Mouse (Mus musculus) v-Abl transformed pro-B cells (cell line): Measurements from ENCODE around the gene Csgalnact2.

ENCODE experiments used
- in situ Hi-C, 2 experiments: fragments of 400-800 bp; cut with MboI; formaldehyde crosslinking; loops; one replicate each; pipeline ENCODE4 v1.15.1; 2025; ENCODE audit not compliant: unreplicated experiment in 2 of 2

Gene Csgalnact2

DNA sequence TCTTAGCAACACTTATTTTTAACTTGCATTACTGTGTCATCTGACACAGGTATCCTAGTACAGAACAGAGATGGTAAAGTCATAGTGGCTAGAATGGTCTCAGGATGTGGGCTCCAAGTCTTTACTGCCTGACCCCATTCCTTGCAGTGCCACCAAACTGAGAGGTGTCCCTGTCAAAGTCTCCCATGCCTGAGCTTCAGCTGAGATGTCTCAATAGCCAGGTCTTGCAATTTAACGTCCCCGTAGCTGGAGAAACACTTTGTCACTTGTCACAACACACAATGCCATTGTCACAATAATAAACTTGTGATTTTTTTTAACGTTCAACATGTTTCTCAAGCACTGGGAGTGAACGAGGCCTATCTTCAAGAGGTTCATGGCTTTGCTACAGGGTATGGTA lies 11.2 kb upstream of the Csgalnact2 start:
- in situ Hi-C loops = no loop called here

DNA sequence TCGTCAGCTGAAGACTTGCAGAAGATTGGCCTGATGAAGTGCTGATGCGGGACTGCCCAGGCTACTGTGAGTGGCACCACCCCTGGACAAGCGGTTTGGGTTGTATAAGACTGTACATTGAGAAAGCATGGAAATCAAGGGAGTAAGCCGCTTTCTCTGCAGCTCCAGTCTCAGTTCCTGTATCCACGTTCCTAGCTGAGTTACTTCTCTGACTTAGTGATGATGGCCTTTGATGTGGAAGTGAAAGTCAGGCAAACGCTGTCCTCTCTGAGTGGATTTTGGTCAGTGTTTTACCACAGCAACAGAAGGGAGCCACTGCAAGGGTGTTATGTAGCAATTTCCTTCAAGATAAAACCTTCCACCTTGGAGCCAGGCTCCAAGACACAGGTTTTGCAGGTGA lies 2.0 kb upstream of the Csgalnact2 start:
- in situ Hi-C loops = loop anchor here in 1 of 2 experiments (5.0 kb wide), 1 partner anchor 36 kb away; no protein-coding TSS in a partner anchor

DNA sequence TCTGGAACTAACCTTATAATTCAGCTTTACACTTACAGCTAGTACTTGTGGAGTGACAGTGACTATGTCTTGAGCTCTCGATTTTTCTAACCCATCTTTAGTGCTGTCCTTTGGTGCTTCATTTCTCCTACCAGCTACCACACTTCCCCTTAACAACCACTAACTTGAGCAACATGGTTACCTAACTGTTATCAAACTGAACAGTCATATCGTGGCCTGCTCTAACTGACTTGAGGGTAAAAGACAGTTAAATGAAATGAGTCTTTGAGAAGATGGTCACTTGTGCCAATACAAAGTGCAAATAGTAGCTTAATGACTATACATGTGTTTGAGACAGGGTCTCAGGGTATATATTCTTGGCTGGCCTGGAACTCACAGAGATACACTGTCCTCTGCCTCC lies 1.8 kb downstream of the Csgalnact2 start:
- in situ Hi-C loops = no loop called here

- in situ Hi-C loops = no loop called here
Measured at GRCm38 (mm10) chr6:118134461-118134860, 4.5 kb downstream of the Csgalnact2 start.

- in situ Hi-C loops = no loop called here
Measured at GRCm38 (mm10) chr6:118130022-118130421, 8.9 kb downstream of the Csgalnact2 start.

DNA sequence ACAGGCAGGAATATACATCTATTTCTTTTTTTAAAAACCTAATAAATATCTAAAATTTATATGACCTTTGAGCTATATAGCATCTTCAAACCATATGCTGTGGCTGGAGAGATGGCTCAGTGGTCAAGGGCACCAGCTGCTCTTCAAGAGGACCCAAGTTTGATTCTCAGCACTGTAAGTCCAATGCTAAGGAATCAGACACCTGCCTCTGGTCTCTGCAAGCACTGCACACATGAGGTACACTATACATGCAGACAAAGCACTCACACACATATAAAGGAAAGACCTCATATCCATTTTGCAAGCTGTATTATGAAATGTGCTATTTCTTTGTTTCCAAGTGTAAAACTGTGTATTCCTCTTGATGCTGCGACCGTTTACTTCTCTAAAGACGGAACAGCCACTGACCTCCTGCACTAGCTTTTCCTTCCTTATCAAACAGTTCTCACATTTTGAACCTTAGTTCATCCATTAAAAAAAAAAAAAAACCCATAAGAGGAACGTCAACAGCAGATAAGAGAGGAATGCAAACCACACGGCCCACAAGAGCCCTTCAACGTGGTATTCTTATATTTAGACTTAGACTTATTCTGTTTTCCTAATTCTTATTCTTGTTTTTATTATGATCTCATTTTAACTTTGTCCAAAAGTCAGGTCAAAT lies 11.0 kb downstream of the Csgalnact2 start:
- in situ Hi-C loops = no loop called here

DNA sequence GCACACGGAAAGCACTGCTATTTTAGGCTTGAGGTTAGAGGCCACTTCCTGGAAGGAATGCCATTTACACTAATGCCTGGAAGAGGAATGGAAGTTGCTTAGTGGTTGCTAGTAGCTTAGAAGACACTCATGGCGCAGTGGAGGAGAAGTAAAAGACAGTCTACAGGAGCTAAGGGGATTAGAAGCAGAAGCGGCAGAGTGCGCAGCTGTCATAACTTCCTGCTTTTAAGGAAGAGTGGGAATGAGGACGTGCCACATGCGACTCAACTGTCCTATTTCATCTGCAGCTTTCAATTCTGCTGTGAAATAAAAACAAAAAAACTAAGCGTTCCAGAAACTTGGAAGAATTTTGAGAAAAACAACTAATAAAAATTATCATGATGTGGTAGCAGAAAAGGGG lies 11.7 kb downstream of the Csgalnact2 start:
- in situ Hi-C loops = no loop called here

DNA sequence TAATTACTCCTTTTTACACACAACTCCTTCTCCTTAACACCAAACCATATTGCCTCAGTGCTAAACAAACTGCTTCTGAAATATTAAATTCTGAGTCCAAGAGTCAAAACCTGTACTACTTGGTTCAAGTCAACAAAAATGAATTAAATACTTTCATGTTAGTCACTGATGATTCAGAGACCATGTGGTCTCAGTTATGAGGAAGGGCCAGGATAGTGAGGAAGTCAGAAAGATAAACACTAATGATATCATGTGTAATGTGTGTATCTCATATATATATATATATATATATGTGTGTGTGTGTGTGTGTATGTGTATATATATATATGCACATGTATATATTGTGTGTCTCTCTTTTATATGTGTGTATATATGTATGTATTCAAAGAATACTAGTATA lies 12.4 kb downstream of the Csgalnact2 start:
- in situ Hi-C loops = no loop called here

GRCm38 (mm10) chr6:118122767-118123166 lies 16.2 kb downstream of the Csgalnact2 start:
- in situ Hi-C loops = no loop called here

- in situ Hi-C loops = no loop called here
Measured at GRCm38 (mm10) chr6:118111810-118112209, 27.1 kb downstream of the Csgalnact2 start.

GRCm38 (mm10) chr6:118099311-118099802 lies 39.6 kb downstream of the Csgalnact2 start:
- in situ Hi-C loops = no loop called here

DNA sequence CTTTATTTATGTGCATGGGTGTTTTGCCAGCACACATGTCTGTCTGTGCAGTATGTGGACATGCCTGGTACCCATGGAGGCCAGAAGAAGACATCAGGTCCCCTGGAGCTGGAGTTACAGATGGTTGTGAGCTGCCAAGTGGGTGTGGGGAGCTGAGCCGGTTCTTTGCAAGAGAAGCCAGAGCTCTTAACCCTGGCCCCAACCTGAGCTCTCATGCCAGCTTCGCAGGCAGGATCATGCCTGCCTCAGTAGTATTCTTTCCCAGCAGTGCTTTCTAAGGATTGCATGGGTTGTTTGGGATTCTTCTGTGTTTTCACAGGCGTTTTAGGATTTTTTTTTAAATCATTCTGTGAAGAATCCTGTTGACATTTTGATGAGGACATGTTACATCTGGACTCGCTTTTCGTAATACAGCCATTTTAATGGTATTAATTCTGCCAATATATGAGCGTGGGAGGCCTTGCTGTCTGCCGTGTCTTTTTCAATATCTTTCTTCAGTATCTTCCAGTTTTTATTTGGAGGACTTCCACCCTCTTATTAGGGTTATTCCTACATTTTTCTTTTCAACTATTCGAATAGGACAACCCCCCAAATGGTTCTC lies 41.1 kb downstream of the Csgalnact2 start:
- in situ Hi-C loops = no loop called here

GRCm38 (mm10) chr6:118090827-118091226 lies 48.1 kb downstream of the Csgalnact2 start:
- in situ Hi-C loops = no loop called here

GRCm38 (mm10) chr6:118088750-118089440 lies 50.0 kb downstream of the Csgalnact2 start:
- in situ Hi-C loops = no loop called here

DNA sequence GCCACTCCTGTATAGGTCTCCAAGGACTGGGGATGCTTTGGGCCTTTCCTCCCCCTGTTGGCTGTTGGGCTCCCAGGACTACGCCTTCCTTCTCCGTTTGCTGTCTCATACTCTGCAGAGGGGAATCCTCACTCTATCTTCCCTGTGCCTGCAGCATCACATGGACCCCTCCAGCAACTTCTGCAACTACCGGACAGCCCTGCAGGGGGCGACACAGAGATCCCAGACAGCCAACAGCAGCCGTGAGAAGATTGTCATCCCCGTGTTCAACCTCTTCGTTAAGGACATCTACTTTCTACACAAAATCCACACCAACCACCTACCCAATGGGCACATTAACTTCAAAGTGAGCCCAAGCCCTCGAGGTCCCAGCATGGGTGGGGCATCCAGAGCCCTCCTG lies 51.0 kb downstream of the Csgalnact2 start:
- in situ Hi-C loops = no loop called here

- in situ Hi-C loops = no loop called here
Measured at GRCm38 (mm10) chr6:118084596-118084995, 54.3 kb downstream of the Csgalnact2 start.

DNA sequence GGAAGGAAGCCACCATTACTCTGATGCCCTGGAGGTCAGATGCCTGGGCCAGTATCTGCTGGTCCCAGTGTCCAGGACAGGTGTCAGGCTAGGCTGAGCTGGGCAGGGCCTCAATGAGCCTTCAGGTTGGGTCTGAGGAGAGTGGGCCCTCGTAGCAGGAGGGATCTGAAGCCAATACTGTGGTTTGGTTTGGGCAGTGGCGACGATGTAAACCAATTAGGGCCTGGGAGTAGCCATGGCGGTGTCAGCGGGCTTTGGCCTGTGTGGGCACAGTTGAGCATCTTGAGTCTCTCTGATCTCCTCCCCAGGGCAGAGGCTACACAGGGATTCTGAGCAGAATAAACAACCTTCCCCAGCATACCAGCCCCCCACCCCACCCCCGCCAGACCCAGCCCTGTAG lies 55.3 kb downstream of the Csgalnact2 start:
- in situ Hi-C loops = no loop called here

DNA sequence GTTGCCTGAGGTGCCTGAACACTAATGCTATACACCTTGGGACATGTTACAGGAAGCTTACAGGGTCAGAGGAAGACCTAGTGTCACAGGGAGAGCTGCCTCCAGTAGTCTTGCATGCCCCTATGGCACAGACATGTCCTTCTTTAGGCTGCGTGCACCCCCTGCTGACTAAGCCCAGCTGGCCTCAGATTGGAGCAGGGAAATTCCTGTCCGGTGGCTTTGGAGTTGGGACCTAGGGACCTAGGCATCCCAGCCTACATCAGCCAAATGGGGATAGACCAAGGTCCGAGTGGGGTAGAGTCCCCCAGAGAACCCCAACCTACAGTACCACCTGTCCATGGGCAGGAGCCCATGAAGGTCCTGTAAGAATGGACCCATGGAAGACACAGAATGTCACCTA lies 56.6 kb downstream of the Csgalnact2 start:
- in situ Hi-C loops = no loop called here

GRCm38 (mm10) chr6:118080711-118081110 lies 58.2 kb downstream of the Csgalnact2 start:
- in situ Hi-C loops = no loop called here

GRCm38 (mm10) chr6:118079762-118080465 lies 59.0 kb downstream of the Csgalnact2 start:
- in situ Hi-C loops = no loop called here

DNA sequence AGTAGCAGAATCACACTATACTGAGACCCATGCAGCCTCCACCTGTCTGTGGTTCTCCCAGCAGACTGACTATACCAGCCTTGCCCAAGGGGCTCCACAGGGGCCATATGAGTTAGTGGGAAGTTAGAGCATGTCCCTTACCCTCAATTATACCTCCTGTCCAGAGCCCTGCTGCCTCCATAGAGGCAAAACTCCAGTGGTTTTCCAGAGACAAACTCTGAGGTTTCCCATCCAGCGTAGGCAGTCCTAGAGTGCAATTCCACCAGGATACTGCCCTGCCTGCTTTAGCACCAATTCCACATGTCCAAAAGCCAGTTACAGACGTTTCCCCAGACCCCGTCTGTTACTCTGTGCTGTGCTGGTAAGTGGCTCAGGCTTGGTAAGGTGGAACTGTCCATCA lies 59.6 kb downstream of the Csgalnact2 start:
- in situ Hi-C loops = no loop called here
